Mouse (Mus musculus): ENCODE measurements around the gene Mbnl2.

Gene Mbnl2

DNA sequence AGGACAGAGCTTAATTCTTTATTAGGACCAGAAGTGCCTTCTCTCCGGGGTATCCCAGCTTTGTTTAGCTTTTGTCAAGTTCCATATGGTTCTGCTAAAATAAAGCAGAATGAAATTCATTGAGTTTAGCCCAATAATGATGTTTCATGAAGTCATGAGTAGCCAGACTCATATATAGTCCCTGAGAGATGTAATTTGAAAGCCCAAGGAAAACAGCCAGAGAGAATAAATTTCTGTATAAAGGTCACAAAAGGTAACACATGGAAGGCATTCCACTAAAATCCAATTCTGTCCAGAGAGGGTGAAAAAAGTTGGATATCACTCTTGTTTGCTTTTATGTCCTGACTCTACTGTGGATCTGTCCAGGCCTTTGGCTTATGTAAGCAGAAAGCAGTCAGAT lies 159.4 kb downstream of the Mbnl2 start:
- DNase-seq, result no peak

DNA sequence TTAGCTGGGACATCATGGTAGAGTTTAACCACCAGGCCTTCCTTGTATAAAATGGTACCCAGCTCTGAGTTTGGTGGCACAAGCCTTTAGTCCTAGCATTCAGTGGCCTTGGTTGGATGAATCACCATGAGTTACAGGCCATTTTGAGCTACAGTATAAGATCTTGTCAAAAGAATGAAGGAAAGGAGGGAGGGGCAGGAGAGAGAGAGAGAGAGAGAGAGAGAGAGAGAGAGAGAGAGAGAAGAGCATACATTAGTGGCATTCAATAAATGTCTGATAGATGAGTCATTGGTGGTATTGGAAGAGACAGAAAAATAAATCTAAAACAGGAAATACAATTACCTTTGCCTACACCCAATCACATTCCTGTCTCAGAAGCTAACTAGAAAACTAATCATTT lies 165.2 kb downstream of the Mbnl2 start:
- no peak for DNase-seq

DNA sequence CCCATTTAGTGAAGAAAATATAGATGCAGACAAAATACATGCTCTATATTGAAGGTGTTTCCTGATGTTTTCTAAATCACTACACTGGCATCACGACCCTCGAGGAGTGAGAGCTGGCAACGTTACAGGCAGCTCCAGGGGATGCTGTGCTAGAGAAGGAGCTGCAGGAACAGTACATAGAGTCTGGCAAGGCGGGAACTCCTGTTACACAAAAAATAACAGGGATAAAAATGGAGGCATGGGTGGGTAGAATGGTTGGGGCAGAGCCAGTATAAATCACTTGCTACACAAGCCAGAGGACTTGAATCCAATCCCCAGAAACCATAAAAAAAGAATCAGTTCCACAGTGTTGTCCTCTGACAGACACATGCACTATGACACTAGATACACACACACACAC lies 165.8 kb downstream of the Mbnl2 start:
- DNase-seq, result no peak

- no peak for DNase-seq
Observed at GRCm38 (mm10) chr14:120441836-120442235, 166.4 kb downstream of the Mbnl2 start.

GRCm38 (mm10) chr14:120454221-120454620 lies 178.8 kb downstream of the Mbnl2 start:
- DNase-seq, result no peak

DNA sequence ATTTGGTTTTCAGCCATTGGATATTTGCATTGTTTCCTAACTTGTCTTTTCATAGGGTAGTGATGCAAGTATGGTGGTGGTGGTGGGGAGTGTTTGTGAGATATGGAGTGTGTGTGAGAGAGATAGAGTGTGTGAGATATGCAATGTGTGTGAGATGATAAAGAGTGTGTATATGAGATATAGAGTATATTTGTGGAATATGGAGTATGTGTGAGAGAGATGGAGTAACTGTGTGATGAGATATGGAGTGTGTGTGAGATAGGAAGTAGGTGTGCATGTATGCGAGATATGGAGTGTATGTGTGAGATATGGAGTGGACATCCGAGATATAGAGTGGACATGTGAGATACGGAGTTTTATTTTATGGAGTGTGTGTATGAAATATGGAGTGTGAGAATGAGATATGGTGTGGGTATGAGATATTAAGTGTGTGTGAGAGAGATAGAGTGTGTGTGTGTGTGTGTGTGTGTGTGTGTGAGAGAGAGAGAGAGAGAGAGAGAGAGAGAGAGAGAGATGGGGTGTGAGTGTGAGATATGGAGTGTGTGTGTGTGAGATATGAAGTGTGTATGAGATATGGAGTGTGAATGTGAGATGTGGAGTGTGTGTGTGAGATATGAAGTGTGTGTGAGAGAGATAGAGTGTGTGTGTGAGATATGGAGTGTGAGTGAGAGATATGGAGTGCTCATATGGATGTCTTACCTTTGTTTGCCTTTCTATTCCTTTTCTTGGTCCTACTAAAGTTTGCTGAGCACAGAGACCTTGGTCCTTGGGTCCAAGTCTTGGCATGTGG lies 188.7 kb downstream of the Mbnl2 start:
- no peak for DNase-seq

DNA sequence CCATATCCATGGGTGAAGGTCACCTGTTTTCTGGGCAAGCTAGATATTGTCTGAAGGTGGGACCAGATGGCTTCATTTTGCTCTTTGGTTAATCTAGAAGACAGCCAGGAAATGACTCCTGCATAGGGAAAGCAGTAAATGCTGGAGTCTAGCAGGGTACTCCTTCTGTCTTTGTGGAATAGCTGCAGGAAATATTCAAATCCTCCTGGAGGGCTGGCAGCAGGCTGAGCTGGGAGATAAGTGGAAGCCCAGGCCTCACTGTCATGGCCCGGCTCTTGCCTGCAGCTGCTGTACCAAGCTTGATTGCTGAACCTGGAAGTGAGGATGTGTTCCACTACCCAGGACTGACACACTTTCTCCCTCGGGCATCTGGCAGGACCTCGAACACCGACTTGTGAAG lies 191.3 kb downstream of the Mbnl2 start:
- DNase-seq, result no peak

- no peak for DNase-seq
Observed at GRCm38 (mm10) chr14:120469126-120469790, 193.8 kb downstream of the Mbnl2 start.

- peak; percentile 63 for DNase-seq
Observed at GRCm38 (mm10) chr14:120476186-120476697, 200.8 kb downstream of the Mbnl2 start.

DNA sequence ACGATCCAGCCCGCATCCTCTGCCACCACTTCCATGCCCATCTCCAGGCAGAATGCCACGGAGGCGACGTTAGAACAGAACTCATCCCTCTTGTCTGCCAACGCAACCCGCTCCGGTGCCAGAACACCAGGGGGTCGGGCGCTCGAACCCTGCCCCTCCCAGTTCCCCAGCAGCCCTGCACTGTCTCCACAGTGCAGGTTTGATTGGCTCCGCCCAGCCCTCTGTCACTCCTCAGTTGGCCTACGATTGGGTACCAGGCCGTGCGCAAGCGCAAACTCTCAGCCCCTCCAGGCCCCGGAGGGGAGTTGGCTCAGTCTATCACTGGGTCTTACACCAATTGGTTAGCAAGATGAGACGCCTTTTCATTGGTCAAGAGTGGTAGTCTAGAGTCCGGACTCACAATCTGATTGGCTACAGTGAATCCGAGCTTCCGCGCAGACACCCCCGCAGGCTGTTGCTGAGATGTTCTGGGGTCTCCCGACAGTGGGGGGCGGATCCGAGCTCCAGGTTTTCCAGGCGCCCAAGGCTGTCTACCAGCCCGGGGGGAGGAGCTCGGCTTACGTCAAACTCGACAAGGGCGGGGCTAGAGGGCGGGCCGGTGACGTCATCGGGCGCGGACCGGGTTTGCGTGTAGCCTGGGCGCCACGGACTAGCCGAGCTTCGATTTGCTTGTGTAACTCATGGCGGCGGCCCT lies 202.0 kb downstream of the Mbnl2 start:
- peak; percentile 100 for DNase-seq

DNA sequence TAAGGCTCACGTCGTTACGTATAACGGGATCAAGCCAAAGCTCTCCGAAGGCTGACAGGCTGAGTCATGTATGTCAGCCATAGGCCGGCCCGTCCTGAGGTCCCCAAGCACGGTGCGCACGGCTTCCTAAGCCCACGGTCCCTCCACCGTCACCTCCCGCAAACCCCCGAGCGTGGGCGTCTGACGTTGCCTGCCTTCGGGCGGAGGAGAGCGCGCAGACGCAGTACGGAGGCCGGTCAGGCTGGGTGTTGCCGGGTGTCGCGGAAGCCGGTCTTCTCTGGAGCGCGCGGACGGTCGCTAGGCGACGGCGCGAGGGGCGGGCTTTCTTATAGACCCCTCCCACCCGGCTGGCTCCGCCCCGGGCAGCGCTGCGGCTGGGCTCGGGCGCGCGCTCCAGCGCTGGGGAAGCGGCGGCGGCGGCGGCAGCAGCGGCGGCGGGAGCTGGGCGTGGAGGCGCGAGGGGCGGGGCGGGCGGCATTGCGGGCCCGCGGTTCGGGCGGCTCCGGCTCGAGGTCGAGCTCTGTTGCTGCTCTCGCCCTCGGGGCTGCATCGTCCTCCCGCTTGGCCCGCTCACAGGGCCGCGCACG lies 202.6 kb downstream of the Mbnl2 start, which contains the start of gene Rap2a:
Gene Rap2a, plus strand, starts transcription at position 463 of the 587 bp plus-strand sequence.
- DNase-seq, result peak; percentile 98

GRCm38 (mm10) chr14:120478641-120479341 lies 203.3 kb downstream of the Mbnl2 start:
- peak; percentile 80 for DNase-seq

GRCm38 (mm10) chr14:120480341-120480900 lies 205.0 kb downstream of the Mbnl2 start:
- DNase-seq, result no peak

DNA sequence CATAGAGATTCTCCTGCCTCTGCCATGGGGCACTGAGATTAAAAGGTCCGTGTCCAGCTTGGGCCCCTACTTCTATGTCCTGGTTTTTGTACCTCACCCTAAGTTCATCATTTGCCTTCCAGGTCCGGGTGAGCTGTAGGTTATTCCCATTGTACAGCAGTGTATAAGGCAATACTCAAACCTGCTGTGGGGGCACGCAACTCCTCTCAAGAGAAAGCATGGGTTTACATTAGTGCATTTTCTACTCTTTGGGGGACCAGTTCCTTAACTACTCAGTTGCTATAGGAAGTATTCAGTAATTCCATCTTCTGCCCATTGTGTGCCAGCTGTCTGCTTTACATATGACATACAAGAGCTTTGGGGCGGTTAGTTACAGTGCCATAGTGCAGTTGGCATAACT lies 205.5 kb downstream of the Mbnl2 start:
- no peak for DNase-seq
